Mouse (Mus musculus) CH12.LX (cell line): ENCODE measurements around the gene Helz.

Experiments
- CHD1 ChIP-seq: IDR thresholded peaks from 2 replicates; pipeline ENCODE4 v1.6.1; 2012; ENCODE audit warnings: low read depth, low read length, improper control_type of control experiment, inconsistent platforms
- CTCF ChIP-seq, 2 experiments: IDR thresholded peaks in 1 of 2; conservative IDR thresholded peaks in 1 of 2; 2 replicates each; pipeline ENCODE4 v1.5.1; 2011 to 2012; ENCODE audit warnings: low read depth in 2 of 2, low read length in 2 of 2, improper control_type of control experiment in 1 of 2, inconsistent platforms in 1 of 2, mild to moderate bottlenecking in 1 of 2, moderate library complexity in 1 of 2
- ELF1 ChIP-seq: IDR thresholded peaks from 2 replicates; pipeline ENCODE4 v1.6.1; 2014; ENCODE audit warnings: low read depth, mild to moderate bottlenecking, inconsistent platforms, low read length, improper control_type of control experiment
- EP300 ChIP-seq: IDR thresholded peaks from 2 replicates; pipeline ENCODE4 v1.6.1; 2011; ENCODE audit warnings: low read length, improper control_type of control experiment
- IRF4 ChIP-seq: IDR thresholded peaks from 2 replicates; pipeline ENCODE4 v1.6.1; 2014; ENCODE audit warnings: low read depth, mild to moderate bottlenecking, inconsistent platforms, low read length, improper control_type of control experiment
- POLR2A ChIP-seq: IDR thresholded peaks from 2 replicates; pipeline ENCODE4 v1.6.1; 2011; ENCODE audit warnings: low read depth, mild to moderate bottlenecking, improper control_type of control experiment, low read length
- RAD21 ChIP-seq: IDR thresholded peaks from 2 replicates; pipeline ENCODE4 v1.6.1; 2011; ENCODE audit warnings: low read depth, mild to moderate bottlenecking, low read length, improper control_type of control experiment, moderate library complexity
- SIN3A ChIP-seq: IDR thresholded peaks from 2 replicates; pipeline ENCODE4 v1.6.1; 2012; ENCODE audit warnings: low read length, improper control_type of control experiment, inconsistent platforms
- TCF12 ChIP-seq: IDR thresholded peaks from 2 replicates; pipeline ENCODE4 v1.6.1; 2014; ENCODE audit warnings: low read depth, mild to moderate bottlenecking, inconsistent platforms, low read length, improper control_type of control experiment
- USF1 ChIP-seq: IDR thresholded peaks from 2 replicates; pipeline ENCODE4 v1.6.1; 2014; ENCODE audit warnings: low read depth, mild to moderate bottlenecking, inconsistent platforms, low read length, improper control_type of control experiment
- ZC3H11A ChIP-seq: IDR thresholded peaks from 2 replicates; pipeline ENCODE4 v1.6.1; 2012; ENCODE audit warnings: low read depth, mild to moderate bottlenecking, inconsistent platforms, low read length, improper control_type of control experiment
- ZNF384 ChIP-seq: IDR thresholded peaks from 2 replicates; pipeline ENCODE4 v1.6.1; 2012; ENCODE audit warnings: low read depth, low read length, improper control_type of control experiment, inconsistent platforms

DNA sequence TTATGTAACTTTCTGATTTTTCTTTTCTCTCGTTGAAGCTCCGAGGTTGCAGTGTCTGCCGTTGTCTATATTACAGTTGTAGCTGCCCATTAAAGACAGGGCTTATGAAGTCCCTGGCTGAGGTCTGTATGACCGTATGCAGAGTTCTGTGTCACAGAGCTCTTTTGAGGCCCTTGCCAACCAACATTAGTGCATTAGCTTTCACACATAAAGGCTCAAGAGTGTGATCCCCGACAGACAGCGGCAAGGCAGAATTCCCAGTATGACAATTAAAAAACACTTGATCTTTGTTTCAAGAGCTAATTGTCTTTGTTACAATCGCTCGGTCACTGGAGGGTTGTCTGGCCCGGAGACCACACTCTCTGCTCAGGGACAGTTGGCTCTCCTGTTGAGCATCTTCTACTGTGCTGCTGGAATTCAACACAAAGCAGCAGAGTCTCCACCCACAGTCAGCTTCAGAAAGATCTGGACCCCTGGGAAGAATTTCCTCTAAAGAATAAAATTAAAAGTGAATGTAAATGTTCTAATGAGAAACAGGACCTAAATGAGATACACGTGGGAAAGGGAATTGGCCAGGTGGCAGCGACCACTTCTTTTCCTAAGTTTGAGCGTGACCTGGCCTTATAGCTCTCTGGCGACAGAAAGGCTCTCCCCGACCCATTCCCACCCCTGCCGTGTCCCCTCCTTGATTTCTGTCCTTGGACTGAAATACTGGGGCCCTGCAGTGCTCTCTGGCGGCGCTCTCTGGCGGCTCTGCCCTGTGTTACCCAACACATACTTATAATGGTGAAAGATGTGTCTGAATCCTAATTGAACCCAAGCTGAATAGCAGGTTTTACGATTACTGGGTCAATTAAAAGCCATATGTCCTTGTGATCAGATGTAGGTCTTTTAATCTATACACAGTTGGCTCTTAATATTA lies 136.1 kb downstream of the Helz start:
- TF ChIP-seq POLR2A (no peak), TCF12 (no peak), EP300 (no peak), ZC3H11A (no peak), RAD21 (no peak), USF1 (no peak), CTCF (conservative IDR thresholded peaks at IDR 0.05 in 1 of 2, IDR thresholded peaks at IDR 0.05 in 1 of 2; ENCODE audit: low read depth in 2 of 2, low read length in 2 of 2) (no peak), IRF4 (no peak), SIN3A (no peak), ELF1 (no peak), CHD1 (no peak), ZNF384 (no peak)
